Mouse (Mus musculus): ENCODE results near the gene Mfsd11. TPM values are rescaled to one million over a fixed set of nuclear protein-coding genes. Genes with fewer than 3 reads are reported as not detected.

Gene Mfsd11
- polyA plus RNA-seq, 1 experiment, result 33.0 TPM

DNA sequence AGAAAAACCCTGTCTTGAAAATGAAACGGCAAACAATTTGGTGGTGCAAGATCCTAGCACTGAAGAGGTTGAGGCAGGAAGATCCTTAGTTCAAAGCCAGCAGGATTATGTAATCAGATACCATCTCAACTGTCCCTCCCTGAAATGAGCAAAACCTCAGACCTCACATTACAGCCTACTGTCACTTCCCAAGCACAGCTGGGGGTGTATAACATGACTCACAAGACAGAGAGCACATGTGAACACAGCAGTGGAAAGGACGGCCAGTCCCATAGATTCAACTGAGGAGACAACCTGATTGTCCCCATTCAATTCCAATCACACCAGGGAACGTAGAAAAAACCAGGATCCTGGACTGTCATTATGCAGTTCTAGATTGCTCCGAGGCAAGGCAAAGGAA lies 16.0 kb upstream of the Mfsd11 start:
- TF ChIP-seq POLR2A (IDR thresholded peaks at IDR 0.05; ENCODE audit: borderline replicate concordance, insufficient read depth, low read length), result no peak
- TF ChIP-seq CTCF (IDR thresholded peaks at IDR 0.05; ENCODE audit: borderline replicate concordance, insufficient read depth, low read depth, low read length), result no peak
- Histone ChIP-seq H3K4me3 (replicated peaks; ENCODE audit: insufficient read depth, low read depth, low read length) (no peak overlapping the region), H3K27me3 (ENCODE audit: control insufficient read depth, insufficient read depth, low read length) (no peaks in the 10 kb centered on the region), H3K27ac (ENCODE audit: insufficient read depth, low read length) (no peak overlapping the region), H3K4me1 (ENCODE audit: control insufficient read depth, insufficient read depth, low read length) (peaks cover 16% of the 10 kb centered on the region)
- 82% methylated on average over 4 of the region's 4 CpGs for WGBS
- DNase-seq, result no peak

DNA sequence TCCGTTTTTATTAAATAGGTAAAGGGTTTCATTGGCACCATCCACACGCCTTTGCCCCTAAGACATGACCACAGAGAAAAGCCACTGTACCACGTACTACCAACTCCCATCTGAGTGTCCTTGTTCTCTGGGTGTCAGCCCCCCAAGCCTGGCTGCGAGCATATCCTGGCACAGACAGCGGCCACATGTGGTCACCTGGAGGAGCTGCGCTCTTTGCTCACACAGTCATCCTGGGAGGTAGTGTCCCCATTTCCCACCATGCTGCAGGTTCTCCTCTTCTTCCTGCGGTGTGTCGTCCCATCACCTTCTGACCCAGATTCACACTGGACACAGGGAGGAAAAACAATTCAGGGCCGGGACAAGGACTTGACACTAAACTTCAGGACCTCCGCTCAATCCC lies 14.8 kb upstream of the Mfsd11 start:
- 86% methylated on average over 10 of the region's 10 CpGs for WGBS
- H3K27ac ChIP-seq (ENCODE audit: insufficient read depth, low read length), result no peak overlapping the region
- DNase-seq, result no peak
- no peak for TF ChIP-seq CTCF (IDR thresholded peaks at IDR 0.05; ENCODE audit: borderline replicate concordance, insufficient read depth, low read depth, low read length)
- no peak for TF ChIP-seq POLR2A (IDR thresholded peaks at IDR 0.05; ENCODE audit: borderline replicate concordance, insufficient read depth, low read length)
- H3K27me3 ChIP-seq (ENCODE audit: control insufficient read depth, insufficient read depth, low read length), result no peaks in the 10 kb centered on the region
- H3K4me1 ChIP-seq (ENCODE audit: control insufficient read depth, insufficient read depth, low read length), result peaks cover 16% of the 10 kb centered on the region
- H3K4me3 ChIP-seq (replicated peaks; ENCODE audit: insufficient read depth, low read depth, low read length), result no peak overlapping the region

DNA sequence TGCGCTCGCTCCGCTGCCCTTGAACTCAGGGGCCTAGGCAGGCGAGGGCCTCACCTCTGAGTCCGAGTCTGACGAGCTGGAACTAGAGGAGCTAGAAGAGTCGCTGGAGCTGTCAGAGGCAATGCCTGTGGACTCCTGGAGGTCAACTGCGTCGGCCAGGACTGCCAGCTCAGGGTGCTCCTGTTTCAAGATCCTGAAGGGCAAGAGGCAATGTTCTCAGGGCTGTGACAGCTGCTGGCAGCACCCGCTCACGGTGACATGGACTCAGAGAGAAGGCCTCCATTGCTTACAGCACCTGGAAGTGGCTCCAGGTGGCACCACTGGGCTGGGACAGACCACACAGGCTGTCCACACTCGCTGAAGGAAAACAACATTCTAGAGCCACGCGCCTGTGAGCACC lies 13.3 kb upstream of the Mfsd11 start:
- Histone ChIP-seq H3K27me3 (ENCODE audit: control insufficient read depth, insufficient read depth, low read length) (no peaks in the 10 kb centered on the region), H3K4me3 (replicated peaks; ENCODE audit: insufficient read depth, low read depth, low read length) (no peak overlapping the region), H3K27ac (ENCODE audit: insufficient read depth, low read length) (no peak overlapping the region), H3K4me1 (ENCODE audit: control insufficient read depth, insufficient read depth, low read length) (peaks cover 16% of the 10 kb centered on the region)
- TF ChIP-seq POLR2A (IDR thresholded peaks at IDR 0.05; ENCODE audit: borderline replicate concordance, insufficient read depth, low read length) (no peak), CTCF (IDR thresholded peaks at IDR 0.05; ENCODE audit: borderline replicate concordance, insufficient read depth, low read depth, low read length) (no peak)
- DNase-seq, result no peak
- WGBS, result 81% methylated on average over 14 of the region's 14 CpGs

DNA sequence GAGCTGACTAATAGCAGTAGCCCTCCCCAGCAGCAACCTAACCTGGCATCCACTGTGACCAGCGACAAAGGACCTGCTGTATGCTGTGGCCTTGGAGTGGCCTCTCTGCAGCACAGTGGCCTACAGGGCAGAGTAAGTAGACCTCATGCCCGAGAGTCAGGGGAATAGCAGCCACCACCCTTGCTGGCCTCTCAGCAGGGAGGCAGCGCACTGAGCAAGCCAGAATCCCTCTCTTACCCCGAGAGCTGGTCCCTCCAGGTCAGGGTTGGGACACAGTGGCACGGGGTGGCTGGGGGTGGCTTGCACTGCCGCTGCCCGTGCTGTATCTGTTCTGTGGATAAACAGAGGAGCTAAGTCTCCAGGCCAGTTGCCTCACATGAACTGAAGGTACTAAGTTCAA lies 12.6 kb upstream of the Mfsd11 start:
- H3K27me3 ChIP-seq (ENCODE audit: control insufficient read depth, insufficient read depth, low read length), result no peaks in the 10 kb centered on the region
- no peak for TF ChIP-seq CTCF (IDR thresholded peaks at IDR 0.05; ENCODE audit: borderline replicate concordance, insufficient read depth, low read depth, low read length)
- TF ChIP-seq POLR2A (IDR thresholded peaks at IDR 0.05; ENCODE audit: borderline replicate concordance, insufficient read depth, low read length), result no peak
- H3K4me1 ChIP-seq (ENCODE audit: control insufficient read depth, insufficient read depth, low read length), result peaks cover 16% of the 10 kb centered on the region
- no peak for DNase-seq
- H3K27ac ChIP-seq (ENCODE audit: insufficient read depth, low read length), result no peak overlapping the region
- no peak overlapping the region for H3K4me3 ChIP-seq (replicated peaks; ENCODE audit: insufficient read depth, low read depth, low read length)
- WGBS, result 64% methylated on average over 7 of the region's 7 CpGs

DNA sequence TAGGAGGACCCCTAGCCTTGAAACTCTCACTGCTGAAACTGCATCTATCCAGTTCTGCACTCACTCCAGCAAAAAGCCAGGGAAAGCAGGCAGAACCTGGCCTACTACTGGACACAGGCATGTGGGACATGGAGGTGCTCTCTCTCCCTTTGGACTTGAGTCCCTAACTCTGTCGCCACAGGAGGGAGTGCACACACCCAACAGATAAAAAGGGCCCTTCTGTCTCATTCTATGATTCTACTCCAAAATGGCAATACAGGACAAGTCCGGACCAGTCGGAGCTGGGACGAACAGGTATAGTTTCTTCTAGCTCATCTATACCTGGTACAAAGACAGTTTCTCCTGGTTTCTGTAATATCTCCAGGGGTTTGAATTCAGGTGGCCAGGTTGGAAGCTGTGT lies 11.5 kb upstream of the Mfsd11 start:
- peaks cover 16% of the 10 kb centered on the region for H3K4me1 ChIP-seq (ENCODE audit: control insufficient read depth, insufficient read depth, low read length)
- no peak for DNase-seq
- no peak overlapping the region for H3K27ac ChIP-seq (ENCODE audit: insufficient read depth, low read length)
- H3K4me3 ChIP-seq (replicated peaks; ENCODE audit: insufficient read depth, low read depth, low read length), result no peak overlapping the region
- WGBS, result 79% methylated on average over 4 of the region's 4 CpGs
- H3K27me3 ChIP-seq (ENCODE audit: control insufficient read depth, insufficient read depth, low read length), result no peaks in the 10 kb centered on the region
- TF ChIP-seq POLR2A (IDR thresholded peaks at IDR 0.05; ENCODE audit: borderline replicate concordance, insufficient read depth, low read length), result no peak
- TF ChIP-seq CTCF (IDR thresholded peaks at IDR 0.05; ENCODE audit: borderline replicate concordance, insufficient read depth, low read depth, low read length), result no peak

DNA sequence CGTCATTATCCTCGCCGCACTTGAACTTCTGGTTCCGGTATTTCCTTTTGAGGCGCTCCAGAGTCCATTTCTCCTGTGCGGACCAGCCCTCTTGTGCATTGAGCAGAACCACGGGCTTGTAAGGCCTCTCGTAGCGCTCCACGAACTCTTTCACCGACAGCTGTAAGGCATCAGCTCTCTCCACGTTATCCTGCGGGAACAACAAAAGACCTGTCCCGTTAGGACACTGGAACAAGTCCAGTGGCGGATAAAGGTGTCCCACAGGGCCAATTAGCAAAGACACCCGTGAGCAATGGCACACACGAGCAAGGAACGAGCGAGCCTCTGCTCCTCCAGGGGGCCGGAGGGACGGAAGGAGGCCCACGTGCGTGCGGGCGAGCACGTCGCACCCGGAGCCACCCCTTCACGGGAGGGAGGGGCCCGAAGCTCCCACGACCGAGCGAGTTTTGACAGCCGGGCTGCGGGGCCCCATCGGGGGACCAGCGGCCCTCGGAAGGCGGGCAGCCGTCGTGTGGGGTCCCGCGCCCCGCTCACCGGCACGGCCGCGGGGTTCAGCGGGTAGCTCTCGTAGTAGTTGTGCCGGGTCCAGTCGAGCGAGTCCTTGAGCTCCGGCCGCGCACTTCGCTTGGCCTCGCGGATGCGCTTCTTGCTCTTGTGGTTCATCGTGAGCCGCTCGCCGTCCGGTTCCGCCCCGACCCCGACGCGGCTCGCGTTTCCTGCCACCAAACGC lies 9.5 kb upstream of the Mfsd11 start:
- Histone ChIP-seq H3K4me1 (ENCODE audit: control insufficient read depth, insufficient read depth, low read length) (peaks cover 16% of the 10 kb centered on the region), H3K4me3 (replicated peaks; ENCODE audit: insufficient read depth, low read depth, low read length) (peak overlapping the region; percentile 99), H3K27me3 (ENCODE audit: control insufficient read depth, insufficient read depth, low read length) (no peaks in the 10 kb centered on the region), H3K27ac (ENCODE audit: insufficient read depth, low read length) (peak overlapping the region; percentile 88)
- peak; percentile 77 for DNase-seq
- no peak for TF ChIP-seq CTCF (IDR thresholded peaks at IDR 0.05; ENCODE audit: borderline replicate concordance, insufficient read depth, low read depth, low read length)
- peak; percentile 19; the same call in 1 of the 2 replicates for TF ChIP-seq POLR2A (IDR thresholded peaks at IDR 0.05; ENCODE audit: borderline replicate concordance, insufficient read depth, low read length)
- WGBS, result under 1% methylated on average over 73 of the region's 73 CpGs

DNA sequence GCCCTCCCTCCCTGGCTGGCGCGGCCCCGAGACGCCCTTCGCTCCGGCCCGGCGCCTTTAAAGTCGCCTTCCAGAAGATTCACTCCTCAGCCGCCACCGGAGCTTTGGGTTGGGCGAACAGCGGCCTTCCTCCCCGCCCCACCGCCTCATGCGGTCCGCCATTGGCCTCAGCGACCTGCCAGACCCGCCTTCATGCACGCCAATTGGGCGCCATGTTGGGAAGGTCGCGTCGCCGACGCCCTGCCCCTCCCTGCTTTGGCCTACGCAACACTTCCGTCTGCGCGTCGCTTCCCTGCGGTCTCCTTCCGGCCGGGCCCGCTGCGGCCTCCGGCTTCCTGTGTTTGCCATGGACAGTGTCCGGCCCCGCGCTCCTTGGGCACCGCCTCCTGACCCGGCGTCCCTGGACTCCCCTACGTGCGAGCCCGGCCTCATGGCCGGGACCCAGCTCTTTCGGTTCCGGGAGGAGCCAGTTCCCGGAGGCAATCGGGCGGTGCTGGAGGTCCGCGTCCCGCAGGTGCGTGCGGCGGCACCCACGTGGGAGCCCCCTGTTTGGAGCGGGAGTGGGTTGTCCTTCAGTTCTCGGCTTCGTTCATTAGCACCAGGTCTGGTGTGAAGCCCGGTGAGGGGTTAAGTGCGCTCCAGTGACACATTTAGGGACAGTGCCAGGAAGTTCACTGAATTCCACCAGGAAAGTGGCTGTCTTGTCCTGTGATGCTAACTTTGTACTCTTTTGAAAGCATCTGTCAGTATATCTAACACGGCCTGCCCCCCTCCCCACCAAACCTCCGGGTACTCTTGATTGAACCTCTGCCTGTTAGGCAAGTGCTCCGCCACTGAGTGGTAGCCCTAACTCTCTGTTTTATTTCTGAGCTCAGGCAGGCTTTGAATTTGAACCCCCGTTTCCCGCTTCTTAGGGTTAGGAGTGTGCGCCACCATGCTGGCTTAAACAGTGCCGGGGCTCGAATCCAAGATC lies 8.7 kb upstream of the Mfsd11 start, which contains the start of the genes Mettl23 and Jmjd6:
Gene Mettl23 (plus strand): TSS at position 18 of the 973 bp plus-strand sequence.
Gene Jmjd6 (minus strand): TSS at position 189 of the 973 bp plus-strand sequence.
- Histone ChIP-seq H3K4me1 (ENCODE audit: control insufficient read depth, insufficient read depth, low read length) (peaks cover 16% of the 10 kb centered on the region), H3K27ac (ENCODE audit: insufficient read depth, low read length) (peak within 1 kb of the TSS; percentile 88), H3K27me3 (ENCODE audit: control insufficient read depth, insufficient read depth, low read length) (no peaks in the 10 kb centered on the region), H3K4me3 (replicated peaks; ENCODE audit: insufficient read depth, low read depth, low read length) (peak within 1 kb of the TSS; percentile 99)
- TF ChIP-seq POLR2A (IDR thresholded peaks at IDR 0.05; ENCODE audit: borderline replicate concordance, insufficient read depth, low read length), result peak; percentile 61
- no peak for TF ChIP-seq CTCF (IDR thresholded peaks at IDR 0.05; ENCODE audit: borderline replicate concordance, insufficient read depth, low read depth, low read length)
- peak; percentile 98 to 99 for DNase-seq
- under 1% methylated on average over 72 of the region's 72 CpGs for WGBS
